Mouse (Mus musculus): ENCODE measurements around the gene Arl14. TPM values are rescaled to one million over a fixed set of nuclear protein-coding genes. Genes with fewer than 3 reads are reported as not detected.

Gene Arl14
- not detected in 2 replicates for polyA plus RNA-seq (2014; fragmentation: Nextera tagmentation; extraction: Ambion mirVana)

DNA sequence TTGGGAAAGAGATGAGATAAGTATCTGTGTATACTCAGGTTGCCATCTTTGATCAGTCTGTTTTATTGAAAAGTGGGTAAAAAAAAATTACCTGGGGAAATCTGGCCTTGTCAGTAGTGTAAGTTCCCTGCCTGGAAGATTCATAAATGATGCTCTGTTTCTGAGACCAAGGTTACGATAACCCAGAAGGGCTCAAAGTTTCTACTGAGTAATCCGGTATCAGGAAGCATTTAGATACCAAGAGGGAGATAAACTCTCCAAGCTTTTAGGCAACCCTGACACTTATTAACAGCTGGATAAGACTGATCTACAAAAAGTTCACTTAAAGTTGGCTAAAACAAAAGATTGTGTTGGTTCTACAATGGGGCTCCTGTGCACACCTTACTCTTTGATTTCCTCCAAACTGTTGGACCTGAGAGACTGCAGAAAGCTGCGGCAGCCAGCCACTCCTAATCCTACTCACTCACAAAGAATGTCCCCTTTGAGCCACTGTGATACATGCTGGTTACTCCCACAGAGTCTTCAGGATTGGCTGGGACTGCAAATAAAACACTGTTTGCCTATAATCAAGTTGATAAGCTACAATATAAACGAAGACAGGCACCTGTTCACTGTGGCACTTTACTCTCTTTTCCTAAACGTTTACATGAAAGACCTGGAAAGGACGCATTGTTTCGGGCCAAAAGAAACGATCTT, at the start of gene Arl14:
Gene Arl14 (plus strand): TSS at position 614 of the 696 bp plus-strand sequence.
- Histone ChIP-seq H3K4me3 (replicated peaks; ENCODE audit: low read depth, low read length) (no peak within 1 kb of the TSS), H3K9ac (replicated peaks; ENCODE audit: low read length) (no peak within 1 kb of the TSS), H3K4me1 (ENCODE audit: control insufficient read depth, insufficient read depth, low read length) (no peaks in the 10 kb centered on the region), H3K4me2 (ENCODE audit: low read length) (no peak within 1 kb of the TSS), H3K9me3 (ENCODE audit: control insufficient read depth, low read length) (no peaks in the 10 kb centered on the region), H3K36me3 (ENCODE audit: control insufficient read depth, insufficient read depth, low read length) (no peaks in the 10 kb centered on the region), H3K27me3 (ENCODE audit: control insufficient read depth, insufficient read depth, low read length) (no peaks in the 10 kb centered on the region), H3K27ac (replicated peaks; ENCODE audit: low read depth, low read length) (no peak within 1 kb of the TSS)
- 80% methylated on average over 8 of the region's 8 CpGs for WGBS
- ATAC-seq (ENCODE audit: low FRiP score, low TSS enrichment) (no peak), DNase-seq (no peak)

DNA sequence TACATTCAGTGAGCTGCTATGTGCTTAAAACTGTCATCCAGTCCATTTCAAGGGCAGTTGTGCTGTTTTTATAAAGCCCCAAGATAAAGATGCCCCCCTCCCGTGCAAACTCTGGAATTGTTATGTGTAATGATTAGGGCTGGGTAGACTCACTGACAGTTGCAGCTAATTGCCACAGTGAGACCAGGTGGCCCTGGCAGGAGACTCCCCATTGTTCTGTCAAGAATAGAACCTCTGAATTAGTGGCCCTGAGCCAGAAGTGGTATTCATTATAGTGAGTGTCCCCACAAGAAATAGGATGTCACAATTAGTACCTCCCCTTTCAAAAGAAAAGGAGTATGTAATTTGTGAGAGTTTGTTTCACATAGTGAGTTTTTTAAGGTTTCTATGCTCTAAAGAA, 47.0 kb upstream of the Arl14 start:
- Histone ChIP-seq H3K4me2 (ENCODE audit: low read length) (no peak overlapping the region), H3K4me1 (ENCODE audit: control insufficient read depth, insufficient read depth, low read length) (peaks cover 9% of the 10 kb centered on the region), H3K36me3 (ENCODE audit: control insufficient read depth, insufficient read depth, low read length) (no peaks in the 10 kb centered on the region), H3K27ac (replicated peaks; ENCODE audit: low read depth, low read length) (no peak overlapping the region), H3K9me3 (ENCODE audit: control insufficient read depth, low read length) (no peaks in the 10 kb centered on the region), H3K27me3 (ENCODE audit: control insufficient read depth, insufficient read depth, low read length) (no peaks in the 10 kb centered on the region), H3K4me3 (replicated peaks; ENCODE audit: low read depth, low read length) (no peak overlapping the region), H3K9ac (replicated peaks; ENCODE audit: low read length) (no peak overlapping the region)
- ATAC-seq (ENCODE audit: low FRiP score, low TSS enrichment) (no peak), DNase-seq (no peak)
- WGBS, result 23% methylated on average over 1 of the region's 1 CpGs

DNA sequence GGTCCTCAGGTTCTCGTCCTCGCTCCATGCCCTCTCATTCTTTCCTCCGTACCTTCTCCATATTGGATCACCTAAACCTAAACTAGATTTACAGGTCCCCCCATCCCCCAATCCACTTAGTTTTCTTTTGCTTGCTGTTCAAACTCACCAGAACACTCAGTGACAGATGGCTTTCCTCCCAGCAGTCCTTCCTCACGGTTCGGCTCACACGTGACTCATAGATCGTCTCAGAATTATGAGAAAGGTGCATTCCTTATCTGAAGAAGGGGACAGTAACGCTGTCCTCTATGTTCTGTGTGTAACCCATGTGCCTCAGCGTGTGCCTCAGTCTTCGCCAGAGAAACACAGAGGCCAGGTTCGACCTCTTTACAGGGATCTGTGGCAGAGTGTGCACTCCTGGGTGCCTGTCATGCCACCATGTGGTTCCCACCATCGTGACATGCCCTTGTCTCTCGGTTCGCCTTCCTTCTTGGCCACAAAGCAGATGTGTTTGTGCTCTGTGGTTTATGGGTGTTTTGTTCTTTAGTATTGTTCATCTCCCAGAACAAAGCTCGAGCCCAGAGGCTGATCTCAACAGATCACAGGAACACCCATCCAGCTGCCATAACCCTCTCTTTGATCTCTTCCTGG, 44.9 kb upstream of the Arl14 start:
- WGBS, result 80% methylated on average over 15 of the region's 15 CpGs
- peak; percentile 12 for DNase-seq
- Histone ChIP-seq H3K9ac (replicated peaks; ENCODE audit: low read length) (no peak overlapping the region), H3K4me2 (ENCODE audit: low read length) (no peak overlapping the region), H3K27ac (replicated peaks; ENCODE audit: low read depth, low read length) (no peak overlapping the region), H3K27me3 (ENCODE audit: control insufficient read depth, insufficient read depth, low read length) (no peaks in the 10 kb centered on the region), H3K9me3 (ENCODE audit: control insufficient read depth, low read length) (no peaks in the 10 kb centered on the region), H3K4me3 (replicated peaks; ENCODE audit: low read depth, low read length) (no peak overlapping the region), H3K36me3 (ENCODE audit: control insufficient read depth, insufficient read depth, low read length) (no peaks in the 10 kb centered on the region), H3K4me1 (ENCODE audit: control insufficient read depth, insufficient read depth, low read length) (peaks cover 9% of the 10 kb centered on the region)
- no peak; the same call in 1 of the 2 replicates for ATAC-seq (ENCODE audit: low FRiP score, low TSS enrichment)

DNA sequence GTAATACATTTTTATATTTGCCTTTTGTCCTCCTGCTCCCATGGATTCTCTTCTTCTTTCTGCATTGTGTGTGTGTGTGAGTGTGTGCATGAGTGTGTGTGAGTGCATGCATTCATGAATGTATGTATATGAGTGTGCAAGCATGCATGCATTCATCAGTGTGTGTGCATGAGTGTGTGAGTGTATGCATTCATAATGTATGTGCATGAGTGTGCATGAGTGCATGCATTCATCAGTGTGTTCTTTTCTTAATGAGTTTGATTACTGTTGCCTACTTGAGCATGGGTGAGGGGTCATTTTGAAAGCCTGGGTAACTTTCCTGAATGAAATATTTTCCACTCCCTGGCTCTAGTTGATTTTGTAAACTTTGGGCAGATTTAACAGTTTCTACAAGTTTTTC, 44.3 kb upstream of the Arl14 start:
- no peak for DNase-seq
- H3K27me3 ChIP-seq (ENCODE audit: control insufficient read depth, insufficient read depth, low read length), result no peaks in the 10 kb centered on the region
- no peaks in the 10 kb centered on the region for H3K9me3 ChIP-seq (ENCODE audit: control insufficient read depth, low read length)
- H3K4me3 ChIP-seq (replicated peaks; ENCODE audit: low read depth, low read length), result no peak overlapping the region
- peaks cover 9% of the 10 kb centered on the region for H3K4me1 ChIP-seq (ENCODE audit: control insufficient read depth, insufficient read depth, low read length)
- H3K27ac ChIP-seq (replicated peaks; ENCODE audit: low read depth, low read length), result no peak overlapping the region
- H3K4me2 ChIP-seq (ENCODE audit: low read length), result peak overlapping the region; percentile 34; the same call in 1 of the 2 replicates
- no peak overlapping the region for H3K9ac ChIP-seq (replicated peaks; ENCODE audit: low read length)
- no peaks in the 10 kb centered on the region for H3K36me3 ChIP-seq (ENCODE audit: control insufficient read depth, insufficient read depth, low read length)
- no peak for ATAC-seq (ENCODE audit: low FRiP score, low TSS enrichment)

DNA sequence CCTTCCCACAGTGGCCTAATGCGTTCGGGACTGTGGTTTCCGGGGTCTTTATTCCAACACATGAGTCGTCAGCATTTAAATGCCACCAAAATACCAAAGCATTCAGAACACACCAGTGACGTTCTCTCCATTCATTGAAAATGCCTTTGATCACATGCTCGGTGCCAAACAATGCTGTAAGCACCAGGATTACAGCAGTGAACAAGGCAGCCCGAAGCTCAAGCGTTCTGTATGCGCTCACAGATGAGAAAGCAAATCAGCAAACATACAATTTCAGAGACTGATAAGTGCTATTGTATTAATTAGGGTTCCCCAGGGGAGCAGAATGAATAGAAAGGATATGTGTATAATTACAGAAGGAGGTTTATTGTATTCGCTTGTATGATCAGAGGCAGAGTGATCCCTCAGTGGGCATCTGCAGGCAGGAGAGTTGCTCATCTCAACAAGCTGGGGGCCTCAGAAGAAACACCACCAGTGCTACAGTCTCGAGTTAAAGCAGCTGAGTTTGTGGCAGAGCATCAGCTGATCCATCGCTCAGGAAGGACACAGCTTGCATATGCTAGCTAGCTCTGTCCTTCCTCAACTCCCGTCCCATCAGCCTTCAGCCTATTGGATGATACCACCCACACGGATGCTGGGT, 43.7 kb upstream of the Arl14 start:
- H3K4me2 ChIP-seq (ENCODE audit: low read length), result peak overlapping the region; percentile 34
- no peak overlapping the region for H3K9ac ChIP-seq (replicated peaks; ENCODE audit: low read length)
- H3K9me3 ChIP-seq (ENCODE audit: control insufficient read depth, low read length), result no peaks in the 10 kb centered on the region
- no peak overlapping the region for H3K27ac ChIP-seq (replicated peaks; ENCODE audit: low read depth, low read length)
- H3K4me3 ChIP-seq (replicated peaks; ENCODE audit: low read depth, low read length), result no peak overlapping the region
- DNase-seq (peak; percentile 67), ATAC-seq (ENCODE audit: low FRiP score, low TSS enrichment) (peak; percentile 64; the same call in 1 of the 2 replicates)
- 27% methylated on average over 14 of the region's 14 CpGs for WGBS
- H3K27me3 ChIP-seq (ENCODE audit: control insufficient read depth, insufficient read depth, low read length), result no peaks in the 10 kb centered on the region
- no peaks in the 10 kb centered on the region for H3K36me3 ChIP-seq (ENCODE audit: control insufficient read depth, insufficient read depth, low read length)
- peaks cover 9% of the 10 kb centered on the region for H3K4me1 ChIP-seq (ENCODE audit: control insufficient read depth, insufficient read depth, low read length)

DNA sequence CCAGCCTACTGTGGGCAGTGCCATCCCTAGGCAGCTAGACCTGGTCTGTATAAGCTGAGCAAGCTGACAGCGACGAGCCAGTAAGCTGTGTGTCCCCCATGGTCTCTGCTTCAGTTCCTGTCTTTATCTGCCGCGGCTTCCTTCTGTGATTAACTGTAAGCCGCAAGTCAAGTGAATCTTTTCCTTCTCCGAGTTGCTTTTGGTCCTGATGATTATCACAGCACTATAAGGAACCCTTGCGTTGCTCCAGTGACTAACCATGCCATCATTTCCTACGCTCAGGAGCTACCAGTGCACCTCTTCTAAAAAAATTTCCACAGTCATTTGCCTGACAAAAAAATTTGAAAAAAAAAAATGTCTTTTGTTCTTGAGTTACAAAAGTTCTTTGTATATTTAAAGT, 40.7 kb upstream of the Arl14 start:
- no peaks in the 10 kb centered on the region for H3K9me3 ChIP-seq (ENCODE audit: control insufficient read depth, low read length)
- DNase-seq (no peak), ATAC-seq (ENCODE audit: low FRiP score, low TSS enrichment) (no peak)
- peaks cover 9% of the 10 kb centered on the region for H3K4me1 ChIP-seq (ENCODE audit: control insufficient read depth, insufficient read depth, low read length)
- no peak overlapping the region for H3K4me2 ChIP-seq (ENCODE audit: low read length)
- WGBS, result 91% methylated on average over 8 of the region's 8 CpGs
- H3K27me3 ChIP-seq (ENCODE audit: control insufficient read depth, insufficient read depth, low read length), result no peaks in the 10 kb centered on the region
- H3K36me3 ChIP-seq (ENCODE audit: control insufficient read depth, insufficient read depth, low read length), result no peaks in the 10 kb centered on the region
- H3K27ac ChIP-seq (replicated peaks; ENCODE audit: low read depth, low read length), result no peak overlapping the region
- no peak overlapping the region for H3K9ac ChIP-seq (replicated peaks; ENCODE audit: low read length)
- H3K4me3 ChIP-seq (replicated peaks; ENCODE audit: low read depth, low read length), result no peak overlapping the region

DNA sequence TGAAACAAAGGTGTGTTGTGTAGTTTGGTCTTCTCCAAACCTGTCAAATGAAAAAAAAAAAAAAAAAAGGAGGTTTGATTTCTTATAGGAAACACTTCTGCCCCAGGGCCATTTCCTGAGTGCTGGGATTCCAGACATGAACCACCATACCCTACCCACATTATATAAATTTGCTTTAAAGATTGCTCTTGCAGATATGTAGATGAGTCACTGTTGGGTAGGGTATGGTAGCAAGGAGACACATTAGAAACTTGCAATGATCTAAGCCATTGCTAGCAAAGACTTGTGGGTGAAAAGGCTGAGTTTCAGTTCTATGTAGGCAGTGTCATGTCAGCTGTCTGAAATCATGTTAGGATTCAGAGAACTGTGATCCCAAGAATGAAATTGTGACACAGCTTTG, 40.0 kb upstream of the Arl14 start:
- Histone ChIP-seq H3K9ac (replicated peaks; ENCODE audit: low read length) (no peak overlapping the region), H3K27ac (replicated peaks; ENCODE audit: low read depth, low read length) (no peak overlapping the region), H3K36me3 (ENCODE audit: control insufficient read depth, insufficient read depth, low read length) (no peaks in the 10 kb centered on the region), H3K4me1 (ENCODE audit: control insufficient read depth, insufficient read depth, low read length) (peaks cover 9% of the 10 kb centered on the region), H3K9me3 (ENCODE audit: control insufficient read depth, low read length) (no peaks in the 10 kb centered on the region), H3K27me3 (ENCODE audit: control insufficient read depth, insufficient read depth, low read length) (no peaks in the 10 kb centered on the region), H3K4me3 (replicated peaks; ENCODE audit: low read depth, low read length) (no peak overlapping the region), H3K4me2 (ENCODE audit: low read length) (no peak overlapping the region)
- no peak for DNase-seq
- ATAC-seq (ENCODE audit: low FRiP score, low TSS enrichment), result no peak

DNA sequence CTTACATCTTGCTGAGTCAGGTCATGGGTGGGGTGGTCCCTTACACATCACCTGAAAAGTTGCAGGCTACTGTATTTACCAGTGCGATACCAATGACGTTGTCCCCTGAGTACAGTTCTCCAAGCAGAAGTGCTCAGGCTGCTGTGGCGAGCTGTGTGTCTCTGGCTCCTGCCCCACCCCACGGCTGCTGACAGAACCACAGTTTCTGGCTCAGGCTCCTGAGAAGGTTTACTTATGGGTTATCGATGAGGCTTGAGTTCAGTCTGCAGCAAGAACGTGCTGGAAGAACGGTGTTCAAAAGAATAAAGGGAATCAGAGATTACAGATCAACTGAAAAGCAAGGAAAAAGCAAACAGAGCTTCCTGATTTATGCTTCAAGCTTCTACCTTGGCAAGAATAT, 37.0 kb upstream of the Arl14 start:
- 92% methylated on average over 7 of the region's 7 CpGs for WGBS
- Histone ChIP-seq H3K36me3 (ENCODE audit: control insufficient read depth, insufficient read depth, low read length) (no peaks in the 10 kb centered on the region), H3K27ac (replicated peaks; ENCODE audit: low read depth, low read length) (no peak overlapping the region), H3K4me2 (ENCODE audit: low read length) (no peak overlapping the region), H3K27me3 (ENCODE audit: control insufficient read depth, insufficient read depth, low read length) (no peaks in the 10 kb centered on the region), H3K4me1 (ENCODE audit: control insufficient read depth, insufficient read depth, low read length) (no peaks in the 10 kb centered on the region), H3K4me3 (replicated peaks; ENCODE audit: low read depth, low read length) (no peak overlapping the region), H3K9ac (replicated peaks; ENCODE audit: low read length) (no peak overlapping the region), H3K9me3 (ENCODE audit: control insufficient read depth, low read length) (no peaks in the 10 kb centered on the region)
- DNase-seq, result no peak
- no peak for ATAC-seq (ENCODE audit: low FRiP score, low TSS enrichment)

DNA sequence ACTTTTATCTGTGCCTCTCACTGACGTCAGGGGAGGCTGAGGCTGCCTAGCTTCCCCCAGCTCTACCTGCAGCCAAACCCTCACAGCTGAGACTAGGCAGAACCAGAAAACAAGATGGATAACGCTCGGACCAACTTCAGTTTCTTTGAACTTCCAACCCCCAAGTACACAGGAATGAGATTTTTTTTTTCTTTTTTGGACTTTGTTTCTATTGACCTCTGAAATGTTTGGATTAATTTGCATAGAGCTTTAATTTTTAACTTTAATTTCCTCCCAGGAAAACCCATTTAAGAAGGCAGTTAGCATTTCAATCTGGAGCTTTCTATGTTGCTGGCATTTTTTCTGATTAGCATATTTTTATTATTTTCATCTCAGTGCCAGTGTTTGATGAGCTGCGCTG, 36.2 kb upstream of the Arl14 start:
- H3K27ac ChIP-seq (replicated peaks; ENCODE audit: low read depth, low read length), result no peak overlapping the region
- no peak overlapping the region for H3K4me3 ChIP-seq (replicated peaks; ENCODE audit: low read depth, low read length)
- ATAC-seq (ENCODE audit: low FRiP score, low TSS enrichment), result no peak
- H3K9ac ChIP-seq (replicated peaks; ENCODE audit: low read length), result no peak overlapping the region
- no peaks in the 10 kb centered on the region for H3K9me3 ChIP-seq (ENCODE audit: control insufficient read depth, low read length)
- DNase-seq, result no peak
- H3K4me2 ChIP-seq (ENCODE audit: low read length), result no peak overlapping the region
- no peaks in the 10 kb centered on the region for H3K4me1 ChIP-seq (ENCODE audit: control insufficient read depth, insufficient read depth, low read length)
- 79% methylated on average over 4 of the region's 4 CpGs for WGBS
- no peaks in the 10 kb centered on the region for H3K36me3 ChIP-seq (ENCODE audit: control insufficient read depth, insufficient read depth, low read length)
- no peaks in the 10 kb centered on the region for H3K27me3 ChIP-seq (ENCODE audit: control insufficient read depth, insufficient read depth, low read length)

All from midbrain, embryonic 14.5 days (tissue).